Mouse (Mus musculus): ENCODE data around the gene Klf11. TPM values are rescaled to one million over a fixed set of nuclear protein-coding genes. Genes with fewer than 3 reads are reported as not detected.

Klf11 gene
- polyA plus RNA-seq (2014; fragmentation: Nextera tagmentation; extraction: Ambion mirVana), result 13.3 and 18.8 TPM in 2 replicates

- H3K36me3 ChIP-seq (ENCODE audit: control insufficient read depth, insufficient read depth, low read length), result peaks cover 19% of the 10 kb centered on the region
- no peaks in the 10 kb centered on the region for H3K9me3 ChIP-seq (ENCODE audit: control insufficient read depth, low read length)
- WGBS, result under 1% methylated on average over 60 of the region's 68 CpGs
- peak within 1 kb of the TSS; percentile 85 for H3K4me3 ChIP-seq (ENCODE audit: low read depth, low read length)
- H3K9ac ChIP-seq (replicated peaks; ENCODE audit: low read depth, low read length), result peak within 1 kb of the TSS; percentile 95
- peak within 1 kb of the TSS; percentile 60 for H3K4me2 ChIP-seq (ENCODE audit: low read depth, low read length)
- no peaks in the 10 kb centered on the region for H3K27me3 ChIP-seq (ENCODE audit: control insufficient read depth, insufficient read depth, low read length)
- peak within 1 kb of the TSS; percentile 97 for H3K27ac ChIP-seq (ENCODE audit: low read depth, low read length)
- H3K4me1 ChIP-seq (ENCODE audit: control insufficient read depth, insufficient read depth, low read length), result peaks cover 15% of the 10 kb centered on the region
- ATAC-seq (ENCODE audit: low read depth), result peak; percentile 90
Measured at GRCm38 (mm10) chr12:24651063-24651557, at the start of gene Klf11. TSS of gene Klf11 (plus strand) at chr12:24651274.

GRCm38 (mm10) chr12:24603266-24603665, 47.8 kb upstream of the Klf11 start:
- no peak overlapping the region for H3K4me3 ChIP-seq (ENCODE audit: low read depth, low read length)
- no peak overlapping the region for H3K4me2 ChIP-seq (ENCODE audit: low read depth, low read length)
- H3K9me3 ChIP-seq (ENCODE audit: control insufficient read depth, low read length), result no peaks in the 10 kb centered on the region
- H3K36me3 ChIP-seq (ENCODE audit: control insufficient read depth, insufficient read depth, low read length), result no peaks in the 10 kb centered on the region
- no peak overlapping the region for H3K9ac ChIP-seq (replicated peaks; ENCODE audit: low read depth, low read length)
- no peaks in the 10 kb centered on the region for H3K4me1 ChIP-seq (ENCODE audit: control insufficient read depth, insufficient read depth, low read length)
- no peak for ATAC-seq (ENCODE audit: low read depth)
- H3K27me3 ChIP-seq (ENCODE audit: control insufficient read depth, insufficient read depth, low read length), result no peaks in the 10 kb centered on the region
- H3K27ac ChIP-seq (ENCODE audit: low read depth, low read length), result no peak overlapping the region
- 31% methylated on average over 2 of the region's 2 CpGs for WGBS

GRCm38 (mm10) chr12:24606166-24606565, 44.9 kb upstream of the Klf11 start:
- Histone ChIP-seq H3K27ac (ENCODE audit: low read depth, low read length) (no peak overlapping the region), H3K27me3 (ENCODE audit: control insufficient read depth, insufficient read depth, low read length) (no peaks in the 10 kb centered on the region), H3K9me3 (ENCODE audit: control insufficient read depth, low read length) (no peaks in the 10 kb centered on the region), H3K4me1 (ENCODE audit: control insufficient read depth, insufficient read depth, low read length) (no peaks in the 10 kb centered on the region), H3K4me2 (ENCODE audit: low read depth, low read length) (no peak overlapping the region), H3K9ac (replicated peaks; ENCODE audit: low read depth, low read length) (no peak overlapping the region), H3K4me3 (ENCODE audit: low read depth, low read length) (no peak overlapping the region), H3K36me3 (ENCODE audit: control insufficient read depth, insufficient read depth, low read length) (no peaks in the 10 kb centered on the region)
- WGBS, result 59% methylated on average over 10 of the region's 10 CpGs
- no peak for ATAC-seq (ENCODE audit: low read depth)

- H3K9me3 ChIP-seq (ENCODE audit: control insufficient read depth, low read length), result no peaks in the 10 kb centered on the region
- H3K4me3 ChIP-seq (ENCODE audit: low read depth, low read length), result no peak overlapping the region
- no peaks in the 10 kb centered on the region for H3K4me1 ChIP-seq (ENCODE audit: control insufficient read depth, insufficient read depth, low read length)
- H3K27ac ChIP-seq (ENCODE audit: low read depth, low read length), result no peak overlapping the region
- H3K4me2 ChIP-seq (ENCODE audit: low read depth, low read length), result no peak overlapping the region
- H3K27me3 ChIP-seq (ENCODE audit: control insufficient read depth, insufficient read depth, low read length), result no peaks in the 10 kb centered on the region
- H3K9ac ChIP-seq (replicated peaks; ENCODE audit: low read depth, low read length), result no peak overlapping the region
- H3K36me3 ChIP-seq (ENCODE audit: control insufficient read depth, insufficient read depth, low read length), result no peaks in the 10 kb centered on the region
- no peak for ATAC-seq (ENCODE audit: low read depth)
- 87% methylated on average over 6 of the region's 6 CpGs for WGBS
Measured at GRCm38 (mm10) chr12:24612591-24612990, 38.5 kb upstream of the Klf11 start.

- WGBS, result 88% methylated on average over 17 of the region's 17 CpGs
Measured at GRCm38 (mm10) chr12:24614452-24615075, 36.5 kb upstream of the Klf11 start.

GRCm38 (mm10) chr12:24615140-24615539, 35.9 kb upstream of the Klf11 start:
- Histone ChIP-seq H3K4me3 (ENCODE audit: low read depth, low read length) (no peak overlapping the region), H3K9ac (replicated peaks; ENCODE audit: low read depth, low read length) (no peak overlapping the region), H3K36me3 (ENCODE audit: control insufficient read depth, insufficient read depth, low read length) (no peaks in the 10 kb centered on the region), H3K27ac (ENCODE audit: low read depth, low read length) (no peak overlapping the region), H3K9me3 (ENCODE audit: control insufficient read depth, low read length) (no peaks in the 10 kb centered on the region; the same call in 1 of the 2 replicates), H3K4me1 (ENCODE audit: control insufficient read depth, insufficient read depth, low read length) (no peaks in the 10 kb centered on the region), H3K4me2 (ENCODE audit: low read depth, low read length) (no peak overlapping the region), H3K27me3 (ENCODE audit: control insufficient read depth, insufficient read depth, low read length) (no peaks in the 10 kb centered on the region)
- no peak for ATAC-seq (ENCODE audit: low read depth)
- WGBS, result 87% methylated on average over 3 of the region's 3 CpGs

More at GRCm38 (mm10) chr12:24614452-24615075, 36.5 kb upstream of the Klf11 start:
- H3K27me3 ChIP-seq (ENCODE audit: control insufficient read depth, insufficient read depth, low read length), result no peaks in the 10 kb centered on the region
- no peak overlapping the region for H3K4me3 ChIP-seq (ENCODE audit: low read depth, low read length)
- H3K27ac ChIP-seq (ENCODE audit: low read depth, low read length), result no peak overlapping the region
- no peak overlapping the region for H3K9ac ChIP-seq (replicated peaks; ENCODE audit: low read depth, low read length)
- no peaks in the 10 kb centered on the region for H3K4me1 ChIP-seq (ENCODE audit: control insufficient read depth, insufficient read depth, low read length)
- H3K9me3 ChIP-seq (ENCODE audit: control insufficient read depth, low read length), result no peaks in the 10 kb centered on the region; the same call in 1 of the 2 replicates
- no peaks in the 10 kb centered on the region for H3K36me3 ChIP-seq (ENCODE audit: control insufficient read depth, insufficient read depth, low read length)
- no peak overlapping the region for H3K4me2 ChIP-seq (ENCODE audit: low read depth, low read length)
- no peak for ATAC-seq (ENCODE audit: low read depth)

GRCm38 (mm10) chr12:24619436-24619835, 31.6 kb upstream of the Klf11 start:
- H3K27me3 ChIP-seq (ENCODE audit: control insufficient read depth, insufficient read depth, low read length), result no peaks in the 10 kb centered on the region
- H3K4me3 ChIP-seq (ENCODE audit: low read depth, low read length), result no peak overlapping the region
- ATAC-seq (ENCODE audit: low read depth), result no peak
- H3K9ac ChIP-seq (replicated peaks; ENCODE audit: low read depth, low read length), result no peak overlapping the region
- no peak overlapping the region for H3K4me2 ChIP-seq (ENCODE audit: low read depth, low read length)
- H3K9me3 ChIP-seq (ENCODE audit: control insufficient read depth, low read length), result no peaks in the 10 kb centered on the region; the same call in 1 of the 2 replicates
- H3K4me1 ChIP-seq (ENCODE audit: control insufficient read depth, insufficient read depth, low read length), result no peaks in the 10 kb centered on the region
- H3K27ac ChIP-seq (ENCODE audit: low read depth, low read length), result no peak overlapping the region
- no peaks in the 10 kb centered on the region for H3K36me3 ChIP-seq (ENCODE audit: control insufficient read depth, insufficient read depth, low read length)
- 89% methylated on average over 4 of the region's 4 CpGs for WGBS

- H3K4me2 ChIP-seq (ENCODE audit: low read depth, low read length), result no peak overlapping the region
- no peak overlapping the region for H3K9ac ChIP-seq (replicated peaks; ENCODE audit: low read depth, low read length)
- H3K9me3 ChIP-seq (ENCODE audit: control insufficient read depth, low read length), result no peaks in the 10 kb centered on the region
- no peaks in the 10 kb centered on the region for H3K36me3 ChIP-seq (ENCODE audit: control insufficient read depth, insufficient read depth, low read length)
- H3K27ac ChIP-seq (ENCODE audit: low read depth, low read length), result no peak overlapping the region; the same call in 1 of the 2 replicates
- ATAC-seq (ENCODE audit: low read depth), result peak; percentile 42; the same call in 1 of the 2 replicates
- H3K27me3 ChIP-seq (ENCODE audit: control insufficient read depth, insufficient read depth, low read length), result no peaks in the 10 kb centered on the region
- whole genome bisulfite sequencing, result 48% methylated on average over 12 of the region's 12 CpGs
- no peaks in the 10 kb centered on the region for H3K4me1 ChIP-seq (ENCODE audit: control insufficient read depth, insufficient read depth, low read length)
- H3K4me3 ChIP-seq (ENCODE audit: low read depth, low read length), result no peak overlapping the region
Measured at GRCm38 (mm10) chr12:24623486-24624251, 27.4 kb upstream of the Klf11 start.

GRCm38 (mm10) chr12:24626401-24626800, 24.7 kb upstream of the Klf11 start:
- 95% methylated on average over 5 of the region's 5 CpGs for WGBS

More at GRCm38 (mm10) chr12:24626401-24626800, 24.7 kb upstream of the Klf11 start:
- Histone ChIP-seq H3K9me3 (ENCODE audit: control insufficient read depth, low read length) (no peaks in the 10 kb centered on the region), H3K4me3 (ENCODE audit: low read depth, low read length) (no peak overlapping the region), H3K4me1 (ENCODE audit: control insufficient read depth, insufficient read depth, low read length) (no peaks in the 10 kb centered on the region), H3K4me2 (ENCODE audit: low read depth, low read length) (no peak overlapping the region), H3K27ac (ENCODE audit: low read depth, low read length) (no peak overlapping the region), H3K9ac (replicated peaks; ENCODE audit: low read depth, low read length) (no peak overlapping the region), H3K27me3 (ENCODE audit: control insufficient read depth, insufficient read depth, low read length) (no peaks in the 10 kb centered on the region), H3K36me3 (ENCODE audit: control insufficient read depth, insufficient read depth, low read length) (no peaks in the 10 kb centered on the region)
- no peak for ATAC-seq (ENCODE audit: low read depth)

Measured in neural tube, embryonic 14.5 days (tissue).